Mouse (Mus musculus) limb, embryonic 14.5 days (tissue): Measurements from ENCODE around the gene Tle1. TPM values are rescaled to one million over a fixed set of nuclear protein-coding genes. Genes with fewer than 3 reads are reported as not detected.

Experiments used
- ATAC-seq: fragments of 200-750 bp; cut with Nextera tagmentation; 2 replicates; pipeline ENCODE4 v1.8.0; 2017; ENCODE audit warnings: low read depth, moderate number of reproducible peaks, moderate TSS enrichment; ENCODE audit not compliant: low FRiP score
- DNase-seq: peaks from one replicate; pipeline ENCODE4 v3.0.0-alpha.2; 2015; ENCODE audit warnings: low spot score
- H3K27ac ChIP-seq: fragments of 300-500 bp; sonication (generic); replicated peaks from 2 replicates; pipeline ENCODE4 v1.5.1; 2014; ENCODE audit warnings: low read depth, mild to moderate bottlenecking, low read length, moderate library complexity, mixed read lengths
- H3K27me3 ChIP-seq: fragments of 300-500 bp; sonication (generic); 2 replicates; pipeline ENCODE4 v1.6.1; 2014; ENCODE audit warnings: low read length, mixed read lengths; ENCODE audit not compliant: control insufficient read depth, insufficient read depth
- H3K36me3 ChIP-seq: fragments of 300-500 bp; sonication (generic); 2 replicates; pipeline ENCODE4 v1.6.1; 2014; ENCODE audit warnings: mild to moderate bottlenecking, low read length, moderate library complexity, mixed read lengths; ENCODE audit not compliant: control insufficient read depth, insufficient read depth
- H3K4me1 ChIP-seq: fragments of 300-500 bp; sonication (generic); 2 replicates; pipeline ENCODE4 v1.6.1; 2014; ENCODE audit warnings: antibody characterized with exemption, low read length, mixed read lengths; ENCODE audit not compliant: control insufficient read depth, insufficient read depth
- H3K4me2 ChIP-seq: fragments of 300-500 bp; sonication (generic); replicated peaks from 2 replicates; pipeline ENCODE4 v1.6.1; 2014; ENCODE audit warnings: low read depth, mild to moderate bottlenecking, low read length, moderate library complexity; ENCODE audit not compliant: severe bottlenecking
- H3K4me3 ChIP-seq: fragments of 300-500 bp; sonication (generic); replicated peaks from 2 replicates; pipeline ENCODE4 v1.5.1; 2014; ENCODE audit warnings: low read length
- H3K9ac ChIP-seq: fragments of 300-500 bp; sonication (generic); 2 replicates; pipeline ENCODE4 v1.6.1; 2014; ENCODE audit warnings: mild to moderate bottlenecking, low read depth, low read length, moderate library complexity; ENCODE audit not compliant: severe bottlenecking
- H3K9me3 ChIP-seq: fragments of 300-500 bp; sonication (generic); 2 replicates; pipeline ENCODE4 v1.6.1; 2016; ENCODE audit warnings: low read length; ENCODE audit not compliant: control insufficient read depth
- POLR2A ChIP-seq: fragments of 200-500 bp; IDR thresholded peaks from 2 replicates; pipeline ENCODE4 v1.8.0; 2012; ENCODE audit warnings: inconsistent platforms, mild to moderate bottlenecking, moderate library complexity, borderline replicate concordance; ENCODE audit not compliant: insufficient read depth, insufficient read length; ENCODE audit errors: extremely low read depth
- WGBS: fragments of 180-500 bp; shearing (Covaris S2); extraction: QIAGEN DNeasy Blood & Tissue Kit; methylation state at CpG from one replicate; pipeline ENCODE4 v1.1.7; 2014; 5-methylcytosine and 5-hydroxymethylcytosine counted together
- polyA plus RNA-seq, 2 experiments: library from polyadenylated mRNA; depleted of rRNA in 1 of 2; stranded (reverse) in 1 of 2; unstranded in 1 of 2; fragments of >200 nt; fragmentation: Nextera tagmentation in 1 of 2; extraction: Ambion mirVana in 1 of 2; gene quantifications; 2 replicates each; pipeline versions ENCODE4 v1.2.1 to v1.2.3; 2012 to 2014

The Tle1 gene
- polyA plus RNA-seq, 2 experiments: 33.3 to 62.9 TPM

DNA sequence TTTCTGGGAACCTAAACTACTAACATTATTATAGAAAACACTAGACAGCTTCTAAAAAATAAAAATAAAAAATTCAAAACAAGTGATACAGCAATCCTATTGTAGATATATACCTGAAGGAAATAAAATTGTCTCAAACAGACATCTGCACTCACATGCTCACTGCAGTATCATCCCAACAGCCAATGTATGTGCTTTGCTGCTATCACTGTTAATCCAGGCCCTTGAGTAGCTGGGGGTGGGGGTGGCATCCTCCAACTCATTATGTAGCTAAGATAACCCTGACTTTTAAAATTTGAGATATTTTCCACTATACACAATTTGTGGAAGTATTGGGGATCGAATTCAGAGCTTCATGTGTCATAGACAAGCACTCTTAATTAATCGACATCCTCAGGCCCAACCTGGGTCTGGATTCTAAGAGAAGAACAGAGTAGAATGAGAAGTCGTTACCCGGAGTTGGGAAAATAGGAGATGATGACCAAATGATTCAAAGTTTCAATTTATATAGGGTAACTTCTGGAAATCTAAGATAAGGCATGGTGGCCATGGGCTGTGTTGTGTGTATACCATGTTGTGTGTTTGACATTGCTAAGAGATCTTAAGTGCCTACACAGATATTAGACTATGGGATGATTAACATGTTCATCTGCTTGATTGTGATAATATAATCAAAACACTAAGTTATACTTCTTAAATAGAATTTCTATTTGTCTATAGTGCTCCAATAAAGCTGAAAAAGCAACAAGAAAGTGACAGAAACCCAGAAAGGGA lies 38.1 kb downstream of the Tle1 start:
- Histone ChIP-seq H3K4me3 (no peak overlapping the region), H3K9ac (no peak overlapping the region), H3K9me3 (no peaks in the 10 kb centered on the region), H3K36me3 (peaks cover 42% of the 10 kb centered on the region), H3K4me1 (peaks cover 5% of the 10 kb centered on the region), H3K27me3 (no peaks in the 10 kb centered on the region), H3K4me2 (no peak overlapping the region), H3K27ac (no peak overlapping the region)
- TF ChIP-seq POLR2A: no peak
- no peak for DNase-seq
- ATAC-seq: no peak
- 96% methylated on average over 4 of the region's 4 CpGs for WGBS

DNA sequence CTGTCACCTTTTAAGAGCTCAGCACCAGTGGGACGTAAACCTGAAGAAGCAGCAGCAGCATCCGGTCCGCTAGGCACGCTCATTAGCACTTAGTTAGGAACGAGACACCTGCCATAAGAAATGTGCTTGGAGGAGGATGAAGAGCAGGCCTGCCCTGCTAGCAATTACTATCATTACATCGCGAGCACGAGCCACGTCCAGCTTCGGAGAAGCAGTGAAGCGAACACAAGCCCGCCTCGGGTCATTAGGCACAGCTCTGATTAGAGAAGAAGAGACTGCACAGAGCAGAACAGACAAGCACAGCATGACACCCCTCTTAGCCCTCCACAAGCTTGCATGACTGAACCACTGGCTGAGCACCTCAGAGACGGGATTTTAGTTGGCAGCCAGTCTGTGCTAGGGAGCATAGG lies 40.6 kb downstream of the Tle1 start:
- ATAC-seq (no peak), DNase-seq (no peak)
- H3K27me3 ChIP-seq: no peaks in the 10 kb centered on the region
- WGBS: 43% methylated on average over 14 of the region's 14 CpGs
- no peak overlapping the region for H3K4me2 ChIP-seq
- H3K36me3 ChIP-seq: peaks cover 39% of the 10 kb centered on the region
- H3K9me3 ChIP-seq: no peaks in the 10 kb centered on the region
- H3K27ac ChIP-seq: no peak overlapping the region
- peaks cover 4% of the 10 kb centered on the region; the same call in 1 of the 2 replicates for H3K4me1 ChIP-seq
- TF ChIP-seq POLR2A: no peak
- H3K4me3 ChIP-seq: no peak overlapping the region
- H3K9ac ChIP-seq: no peak overlapping the region

DNA sequence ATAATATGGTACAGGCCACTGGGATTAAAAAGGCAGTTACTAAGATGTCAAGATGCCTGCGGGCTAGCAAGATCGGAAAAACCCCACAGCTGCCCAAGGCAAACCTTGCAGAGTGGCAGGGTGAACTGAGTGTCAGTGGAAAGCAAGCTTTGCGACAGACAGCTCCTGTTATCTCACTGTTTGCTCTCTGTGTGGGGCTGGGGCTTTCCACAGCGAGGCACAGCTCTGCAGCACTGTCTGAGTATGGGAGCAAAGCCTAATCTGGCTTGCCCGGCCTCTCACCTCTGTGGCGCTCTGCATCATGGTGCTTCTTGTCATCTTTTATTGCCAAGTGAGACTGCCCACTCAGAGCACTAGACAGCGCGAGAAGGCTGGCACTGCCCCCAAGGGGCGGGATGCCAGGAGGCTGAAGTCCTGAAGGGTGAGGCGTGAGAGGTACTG lies 42.8 kb downstream of the Tle1 start:
- TF ChIP-seq POLR2A: no peak
- H3K36me3 ChIP-seq: peaks cover 35% of the 10 kb centered on the region
- H3K27me3 ChIP-seq: no peaks in the 10 kb centered on the region
- H3K4me3 ChIP-seq: no peak overlapping the region
- H3K9ac ChIP-seq: no peak overlapping the region
- peaks cover 4% of the 10 kb centered on the region; the same call in 1 of the 2 replicates for H3K4me1 ChIP-seq
- H3K9me3 ChIP-seq: no peaks in the 10 kb centered on the region
- no peak for DNase-seq
- no peak overlapping the region for H3K4me2 ChIP-seq
- WGBS: 49% methylated on average over 10 of the region's 10 CpGs
- no peak overlapping the region for H3K27ac ChIP-seq
- ATAC-seq: no peak

DNA sequence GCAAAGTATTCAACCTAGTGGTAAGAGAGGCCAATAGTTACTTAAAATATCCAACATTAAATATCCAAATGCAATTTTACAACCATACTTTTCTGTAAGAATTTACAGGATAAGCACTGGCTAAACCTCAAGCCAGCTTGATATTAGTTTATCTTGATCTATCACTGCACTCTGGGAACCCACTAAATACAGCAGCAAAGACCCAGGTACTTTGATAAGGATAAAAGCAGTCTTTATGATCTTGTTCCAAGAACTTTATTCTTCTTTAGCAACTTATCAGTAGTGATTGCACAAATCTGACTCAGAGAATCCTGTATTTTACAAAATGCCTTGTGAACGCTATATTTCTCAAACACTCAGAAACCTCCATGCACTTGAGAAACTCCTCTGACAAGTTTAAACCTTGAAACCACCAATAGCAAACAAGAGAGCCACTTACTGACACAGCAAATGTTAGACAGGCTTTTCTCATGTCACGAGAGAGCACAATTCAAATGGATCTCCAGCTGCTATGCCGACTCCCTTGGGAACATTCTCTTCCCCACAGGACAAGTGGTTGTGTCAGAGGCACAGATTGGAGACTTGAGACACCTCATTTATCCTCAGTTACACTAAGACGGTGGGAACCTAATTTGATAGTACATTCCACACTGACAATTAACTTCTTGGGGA lies 50.1 kb downstream of the Tle1 start:
- DNase-seq (no peak), ATAC-seq (no peak)
- peaks cover 19% of the 10 kb centered on the region; the same call in 1 of the 2 replicates for H3K36me3 ChIP-seq
- no peaks in the 10 kb centered on the region for H3K9me3 ChIP-seq
- no peak overlapping the region for H3K27ac ChIP-seq
- no peaks in the 10 kb centered on the region for H3K4me1 ChIP-seq
- WGBS: 57% methylated on average over 4 of the region's 4 CpGs
- H3K4me3 ChIP-seq: no peak overlapping the region
- TF ChIP-seq POLR2A: no peak
- no peaks in the 10 kb centered on the region for H3K27me3 ChIP-seq
- H3K9ac ChIP-seq: no peak overlapping the region
- H3K4me2 ChIP-seq: no peak overlapping the region

DNA sequence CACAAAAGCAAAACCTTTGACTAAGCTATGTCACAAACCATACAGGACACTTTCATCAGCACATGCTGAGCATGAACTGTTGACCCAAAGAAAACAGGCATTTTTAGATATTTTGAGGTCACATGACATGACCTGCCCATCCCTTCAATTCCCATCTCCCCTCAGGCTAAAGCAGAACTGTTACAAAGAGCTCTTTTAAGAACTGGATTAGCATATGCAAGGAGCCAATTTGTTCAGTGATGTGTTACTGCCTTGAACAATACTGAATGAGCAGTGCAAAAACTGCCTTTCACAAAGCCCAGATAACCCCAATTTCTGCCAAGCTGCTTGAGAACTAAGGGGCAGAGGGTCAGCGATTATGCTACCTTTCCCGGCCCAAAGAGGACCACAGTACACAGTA lies 54.7 kb downstream of the Tle1 start:
- H3K4me3 ChIP-seq: no peak overlapping the region
- TF ChIP-seq POLR2A: no peak

More for the DNA sequence above, 54.7 kb downstream of the Tle1 start:
- ATAC-seq: no peak
- no peaks in the 10 kb centered on the region for H3K9me3 ChIP-seq
- no peak overlapping the region for H3K9ac ChIP-seq
- H3K36me3 ChIP-seq: peaks cover 23% of the 10 kb centered on the region
- H3K27me3 ChIP-seq: no peaks in the 10 kb centered on the region
- no peaks in the 10 kb centered on the region for H3K4me1 ChIP-seq
- 86% methylated on average over 2 of the region's 2 CpGs for WGBS
- H3K4me2 ChIP-seq: no peak overlapping the region
- H3K27ac ChIP-seq: no peak overlapping the region
- DNase-seq: no peak
